Mouse (Mus musculus) hindbrain, postnatal 0 days (tissue): Measurements from ENCODE around the gene Med7. TPM values are rescaled to one million over a fixed set of nuclear protein-coding genes. Genes with fewer than 3 reads are reported as not detected.

Experiments used
- ATAC-seq: fragments of 200-750 bp; cut with Nextera tagmentation; 2 replicates; pipeline ENCODE4 v1.8.0; 2017; ENCODE audit warnings: mild to moderate bottlenecking, moderate TSS enrichment, moderate library complexity
- DNase-seq: peaks from one replicate; pipeline ENCODE4 v3.0.0-alpha.2; 2015; ENCODE audit warnings: low spot score
- H3K27ac ChIP-seq: fragments of 300-500 bp; sonication (generic); 2 replicates; pipeline ENCODE4 v1.5.1; 2014; ENCODE audit warnings: mild to moderate bottlenecking
- H3K27me3 ChIP-seq: fragments of 300-500 bp; sonication (generic); 2 replicates; pipeline ENCODE4 v1.6.1; 2014; ENCODE audit warnings: low read length, mixed read lengths; ENCODE audit not compliant: insufficient read depth
- H3K36me3 ChIP-seq: fragments of 300-500 bp; sonication (generic); 2 replicates; pipeline ENCODE4 v1.6.1; 2014; ENCODE audit warnings: low read length, mixed read lengths; ENCODE audit not compliant: insufficient read depth
- H3K4me1 ChIP-seq: fragments of 300-500 bp; sonication (generic); 2 replicates; pipeline ENCODE4 v1.6.1; 2014; ENCODE audit warnings: antibody characterized with exemption, low read length, mixed read lengths; ENCODE audit not compliant: insufficient read depth
- H3K4me2 ChIP-seq: fragments of 300-500 bp; sonication (generic); 2 replicates; pipeline ENCODE4 v1.6.1; 2014; ENCODE audit warnings: low read depth, mild to moderate bottlenecking, low read length, moderate library complexity, mixed read lengths
- H3K4me3 ChIP-seq: fragments of 300-500 bp; sonication (generic); 2 replicates; pipeline ENCODE4 v1.5.1; 2014; ENCODE audit warnings: low read length
- H3K9ac ChIP-seq: fragments of 300-500 bp; sonication (generic); replicated peaks from 2 replicates; pipeline ENCODE4 v1.6.1; 2014; ENCODE audit warnings: mild to moderate bottlenecking, low read length, moderate library complexity, mixed read lengths
- H3K9me3 ChIP-seq: fragments of 300-500 bp; sonication (generic); 2 replicates; pipeline ENCODE4 v1.6.1; 2016; ENCODE audit warnings: low read length, mixed read lengths
- CTCF ChIP-seq: IDR thresholded peaks from 2 replicates; pipeline ENCODE4 v1.5.1; 2016; ENCODE audit warnings: antibody characterized with exemption, control low read depth, low read depth
- WGBS: fragments of 180-500 bp; shearing (Covaris S2); extraction: QIAGEN DNeasy Blood & Tissue Kit; methylation state at CpG from one replicate; pipeline ENCODE4 v1.1.7; 2014; 5-methylcytosine and 5-hydroxymethylcytosine counted together
- polyA plus RNA-seq: library from polyadenylated mRNA; unstranded; fragments of >200 nt; fragmentation: Nextera tagmentation; extraction: Ambion mirVana; gene quantifications from 2 replicates; pipeline ENCODE4 v1.2.1, GENCODE M21; 2015
- total RNA-seq: library from RNA; depleted of rRNA; stranded (reverse); fragments of >200 nt; gene quantifications from 2 replicates; pipeline ENCODE4 v1.2.3, GENCODE M21; 2014

The Med7 gene
- total and polyA plus RNA-seq, 2 experiments from 2014 or later: 14.5 to 63.3 TPM

DNA sequence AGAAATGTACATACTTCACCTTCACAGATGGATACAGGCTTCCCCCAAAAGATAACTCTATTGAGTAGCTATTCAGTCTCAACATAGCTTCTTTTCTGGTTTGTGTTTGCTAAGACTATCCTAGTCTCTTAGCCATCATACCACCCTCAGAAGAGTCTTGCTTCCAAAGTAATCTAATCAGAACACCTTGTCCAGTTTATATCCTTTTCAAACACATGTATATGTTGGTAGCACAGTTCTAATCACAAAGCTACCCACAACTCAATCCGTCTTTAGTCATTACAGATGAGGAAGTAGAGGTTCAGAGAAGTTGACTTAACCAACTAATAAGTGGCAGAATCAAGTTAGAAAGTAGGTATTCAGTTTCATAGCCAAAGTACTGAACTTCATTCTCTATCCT lies 5.0 kb downstream of the Med7 start:
- Histone ChIP-seq H3K4me1 (peaks cover 3% of the 10 kb centered on the region; the same call in 1 of the 2 replicates), H3K4me2 (no peak overlapping the region), H3K9me3 (no peaks in the 10 kb centered on the region), H3K27me3 (no peaks in the 10 kb centered on the region), H3K9ac (no peak overlapping the region), H3K27ac (no peak overlapping the region), H3K36me3 (peaks cover 11% of the 10 kb centered on the region), H3K4me3 (no peak overlapping the region)
- 90% methylated on average over 1 of the region's 1 CpGs for WGBS
- ATAC-seq (no peak), DNase-seq (no peak)
- no peak for TF ChIP-seq CTCF

- TF ChIP-seq CTCF: peak; percentile 29; the same call in 1 of the 2 replicates
- peaks cover 11% of the 10 kb centered on the region for H3K36me3 ChIP-seq
- no peaks in the 10 kb centered on the region for H3K27me3 ChIP-seq
- H3K4me1 ChIP-seq: no peaks in the 10 kb centered on the region
- ATAC-seq (no peak), DNase-seq (no peak)
- no peak overlapping the region for H3K27ac ChIP-seq
- 93% methylated on average over 1 of the region's 1 CpGs for WGBS
- no peak overlapping the region for H3K4me2 ChIP-seq
- H3K9me3 ChIP-seq: no peaks in the 10 kb centered on the region
- no peak overlapping the region for H3K9ac ChIP-seq
- H3K4me3 ChIP-seq: no peak overlapping the region
Observed at GRCm38 (mm10) chr11:46443152-46443551, 6.4 kb downstream of the Med7 start.

DNA sequence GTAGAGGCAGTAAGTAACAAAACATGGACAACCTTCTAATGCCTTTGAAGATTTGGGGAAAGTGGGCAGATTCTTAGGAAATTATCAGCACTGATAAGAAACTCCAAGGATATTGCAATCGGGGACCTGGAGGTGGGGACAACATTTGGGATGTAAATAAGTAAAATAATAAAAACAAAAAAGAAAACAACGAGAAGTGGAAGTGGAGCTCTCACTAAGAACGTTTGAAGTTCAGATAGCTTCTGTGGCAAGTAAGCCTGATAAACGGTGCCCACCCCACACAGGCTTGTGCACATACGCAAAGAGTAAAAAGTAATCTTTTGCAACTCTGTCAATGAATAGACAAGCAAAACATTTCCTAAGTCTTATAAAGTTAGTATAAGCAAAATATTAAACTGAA lies 7.3 kb downstream of the Med7 start:
- no peak for TF ChIP-seq CTCF
- Histone ChIP-seq H3K9me3 (no peaks in the 10 kb centered on the region), H3K4me1 (no peaks in the 10 kb centered on the region), H3K27me3 (no peaks in the 10 kb centered on the region), H3K9ac (no peak overlapping the region), H3K4me2 (no peak overlapping the region), H3K36me3 (peaks cover 11% of the 10 kb centered on the region), H3K27ac (no peak overlapping the region), H3K4me3 (no peak overlapping the region)
- DNase-seq (no peak), ATAC-seq (no peak)
- WGBS: 94% methylated on average over 5 of the region's 5 CpGs

DNA sequence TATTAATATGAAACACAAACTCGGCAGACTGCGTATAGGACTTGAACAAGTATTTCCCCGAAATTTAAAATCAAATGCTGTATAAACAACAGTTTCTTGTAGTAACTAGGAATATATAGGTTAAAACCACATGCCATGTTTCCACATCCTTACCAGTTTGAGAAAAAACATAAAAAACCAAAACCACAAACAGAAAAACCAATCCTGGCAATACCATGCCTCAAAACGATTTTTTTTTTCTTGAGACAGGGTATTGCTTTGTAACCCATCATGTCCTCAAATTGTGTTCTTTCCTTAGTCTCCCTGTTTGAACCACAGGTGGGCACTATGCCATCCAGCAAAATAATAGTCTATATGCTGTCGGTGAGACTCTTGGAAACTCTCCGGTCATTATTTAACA lies 9.4 kb downstream of the Med7 start:
- Histone ChIP-seq H3K4me1 (no peaks in the 10 kb centered on the region), H3K27ac (no peak overlapping the region), H3K27me3 (no peaks in the 10 kb centered on the region), H3K4me2 (no peak overlapping the region), H3K4me3 (no peak overlapping the region), H3K9ac (no peak overlapping the region), H3K9me3 (no peaks in the 10 kb centered on the region), H3K36me3 (peaks cover 11% of the 10 kb centered on the region)
- TF ChIP-seq CTCF: no peak
- 94% methylated on average over 6 of the region's 6 CpGs for WGBS
- ATAC-seq: no peak
- DNase-seq: no peak

- no peak for DNase-seq
- H3K9me3 ChIP-seq: no peaks in the 10 kb centered on the region
- WGBS: 78% methylated on average over 13 of the region's 13 CpGs
- H3K4me3 ChIP-seq: no peak overlapping the region
- H3K36me3 ChIP-seq: peaks cover 6% of the 10 kb centered on the region; the same call in 1 of the 2 replicates
- no peaks in the 10 kb centered on the region for H3K4me1 ChIP-seq
- no peak overlapping the region for H3K4me2 ChIP-seq
- TF ChIP-seq CTCF: no peak
- no peak overlapping the region for H3K27ac ChIP-seq
- no peak for ATAC-seq
- H3K27me3 ChIP-seq: no peaks in the 10 kb centered on the region
- no peak overlapping the region for H3K9ac ChIP-seq
Observed at GRCm38 (mm10) chr11:46447644-46448484, 11.1 kb downstream of the Med7 start.

- ATAC-seq (no peak), DNase-seq (no peak)
- no peak overlapping the region for H3K4me2 ChIP-seq
- TF ChIP-seq CTCF: no peak
- no peaks in the 10 kb centered on the region for H3K4me1 ChIP-seq
- H3K27ac ChIP-seq: no peak overlapping the region
- H3K9ac ChIP-seq: no peak overlapping the region
- no peaks in the 10 kb centered on the region for H3K9me3 ChIP-seq
- no peak overlapping the region for H3K4me3 ChIP-seq
- H3K27me3 ChIP-seq: no peaks in the 10 kb centered on the region
- no peaks in the 10 kb centered on the region for H3K36me3 ChIP-seq
- 71% methylated on average over 11 of the region's 11 CpGs for WGBS
Observed at GRCm38 (mm10) chr11:46449461-46450080, 12.8 kb downstream of the Med7 start.
